Mouse (Mus musculus): Measurements from ENCODE around the gene Wsb2.
"Not testable (repeated sequence)": the region's sequence is repeated elsewhere in the genome, so short reads cannot be mapped to it uniquely, and the experiment has no call there.

GRCm38 (mm10) chr5:117344496-117344895, 12.6 kb upstream of the Wsb2 start:
- not testable (repeated sequence) for TF ChIP-seq POLR2A (IDR thresholded peaks at IDR 0.05; ENCODE audit: borderline replicate concordance, control insufficient read depth, low read depth, low read length); CTCF (IDR thresholded peaks at IDR 0.05; ENCODE audit: control insufficient read depth, insufficient read depth, low read length)
